Mouse (Mus musculus): Measurements from ENCODE around the gene Prmt7. TPM values are rescaled to one million over a fixed set of nuclear protein-coding genes. Genes with fewer than 3 reads are reported as not detected.

The Prmt7 gene
- polyA plus RNA-seq, 1 experiment from 2014 or later, result 41.8 TPM

DNA sequence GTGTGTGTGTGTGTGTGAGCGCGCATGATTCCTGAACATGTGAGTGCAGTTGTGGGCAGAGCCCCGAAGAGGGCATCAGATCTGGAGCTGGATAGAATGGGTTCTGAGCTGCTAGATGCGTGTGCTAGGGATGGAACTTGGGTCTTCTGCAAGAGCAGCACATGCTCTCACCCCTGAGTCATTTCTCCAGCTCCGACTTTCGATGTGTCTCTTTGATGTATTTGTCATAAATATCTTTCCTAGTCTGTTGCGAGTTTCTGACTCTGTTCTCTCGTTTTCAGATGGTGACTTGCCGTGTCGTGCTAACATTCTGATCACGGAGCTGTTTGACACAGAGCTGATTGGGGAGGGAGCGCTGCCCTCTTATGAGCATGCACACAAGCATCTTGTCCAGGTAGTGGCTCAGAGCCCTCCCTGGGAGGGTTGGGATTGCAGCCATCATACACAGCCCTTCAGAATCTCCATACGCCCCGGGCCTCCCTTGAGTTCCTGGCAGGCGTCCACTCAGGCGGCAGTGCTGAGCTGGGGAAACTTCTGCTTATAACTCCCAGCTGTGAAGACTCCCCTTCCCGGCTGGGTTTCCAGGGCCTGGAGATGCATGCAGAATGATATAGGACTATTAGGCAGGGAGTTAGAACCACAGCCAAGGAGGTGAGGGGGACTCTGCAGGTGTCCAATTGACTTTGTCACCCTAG is 24.0 kb downstream of the Prmt7 start:
- no peaks in the 10 kb centered on the region for H3K27me3 ChIP-seq (ENCODE audit: control insufficient read depth, insufficient read depth, low read length)
- 86% methylated on average over 17 of the region's 17 CpGs for WGBS (ENCODE audit: insufficient replicate concordance)
- no peaks in the 10 kb centered on the region for H3K9me3 ChIP-seq (replicated peaks; ENCODE audit: control insufficient read depth, low read length)
- no peak overlapping the region for H3K9ac ChIP-seq (ENCODE audit: low read depth, low read length)
- H3K4me1 ChIP-seq (ENCODE audit: control insufficient read depth, insufficient read depth, low read length), result no peaks in the 10 kb centered on the region
- no peak overlapping the region for H3K4me2 ChIP-seq
- no peak overlapping the region for H3K27ac ChIP-seq (ENCODE audit: low read depth, low read length)
- no peak overlapping the region for H3K4me3 ChIP-seq (ENCODE audit: low read depth, low read length)
- peaks cover 26% of the 10 kb centered on the region for H3K36me3 ChIP-seq (ENCODE audit: control insufficient read depth, insufficient read depth, low read length)
- ATAC-seq (replicated peaks; ENCODE audit: insufficient number of reproducible peaks, low FRiP score, low TSS enrichment), result no peak

- Histone ChIP-seq H3K9ac (ENCODE audit: low read depth, low read length) (no peak overlapping the region), H3K4me3 (ENCODE audit: low read depth, low read length) (no peak overlapping the region), H3K36me3 (ENCODE audit: control insufficient read depth, insufficient read depth, low read length) (peaks cover 28% of the 10 kb centered on the region), H3K4me1 (ENCODE audit: control insufficient read depth, insufficient read depth, low read length) (no peaks in the 10 kb centered on the region), H3K27ac (ENCODE audit: low read depth, low read length) (no peak overlapping the region), H3K4me2 (no peak overlapping the region), H3K27me3 (ENCODE audit: control insufficient read depth, insufficient read depth, low read length) (no peaks in the 10 kb centered on the region), H3K9me3 (replicated peaks; ENCODE audit: control insufficient read depth, low read length) (no peaks in the 10 kb centered on the region)
- ATAC-seq (replicated peaks; ENCODE audit: insufficient number of reproducible peaks, low FRiP score, low TSS enrichment), result no peak
- 91% methylated on average over 5 of the region's 5 CpGs for WGBS (ENCODE audit: insufficient replicate concordance)
These were observed 26.4 kb downstream of the Prmt7 start for GRCm38 (mm10) chr8:106237106-106237505.

DNA sequence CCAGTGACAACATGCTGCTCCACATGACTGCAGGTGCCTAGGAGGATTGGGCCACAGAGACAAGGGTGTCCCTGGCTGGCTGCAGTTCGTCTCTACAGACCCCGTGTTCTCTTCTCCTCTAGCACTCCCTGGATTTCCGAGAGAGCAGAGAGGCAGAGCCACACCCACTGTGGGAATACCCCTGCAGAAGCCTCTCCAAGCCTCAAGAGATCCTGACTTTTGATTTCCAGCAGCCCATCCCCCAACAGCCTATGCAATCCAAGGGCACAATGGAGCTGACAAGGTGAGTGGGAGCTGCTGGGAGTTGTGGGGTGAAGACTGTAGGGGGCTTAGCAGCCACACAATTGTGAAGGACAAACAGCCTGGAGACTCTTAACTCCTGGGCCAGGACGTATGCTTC is 39.5 kb downstream of the Prmt7 start:
- Histone ChIP-seq H3K4me3 (ENCODE audit: low read depth, low read length) (no peak overlapping the region), H3K27ac (ENCODE audit: low read depth, low read length) (no peak overlapping the region), H3K27me3 (ENCODE audit: control insufficient read depth, insufficient read depth, low read length) (no peaks in the 10 kb centered on the region), H3K4me2 (no peak overlapping the region), H3K9me3 (replicated peaks; ENCODE audit: control insufficient read depth, low read length) (no peaks in the 10 kb centered on the region), H3K9ac (ENCODE audit: low read depth, low read length) (peak overlapping the region; percentile 46; the same call in 1 of the 2 replicates), H3K4me1 (ENCODE audit: control insufficient read depth, insufficient read depth, low read length) (peaks cover 4% of the 10 kb centered on the region; the same call in 1 of the 2 replicates), H3K36me3 (ENCODE audit: control insufficient read depth, insufficient read depth, low read length) (peaks cover 32% of the 10 kb centered on the region)
- ATAC-seq (replicated peaks; ENCODE audit: insufficient number of reproducible peaks, low FRiP score, low TSS enrichment), result no peak
- 66% methylated on average over 4 of the region's 4 CpGs for WGBS (ENCODE audit: insufficient replicate concordance)

DNA sequence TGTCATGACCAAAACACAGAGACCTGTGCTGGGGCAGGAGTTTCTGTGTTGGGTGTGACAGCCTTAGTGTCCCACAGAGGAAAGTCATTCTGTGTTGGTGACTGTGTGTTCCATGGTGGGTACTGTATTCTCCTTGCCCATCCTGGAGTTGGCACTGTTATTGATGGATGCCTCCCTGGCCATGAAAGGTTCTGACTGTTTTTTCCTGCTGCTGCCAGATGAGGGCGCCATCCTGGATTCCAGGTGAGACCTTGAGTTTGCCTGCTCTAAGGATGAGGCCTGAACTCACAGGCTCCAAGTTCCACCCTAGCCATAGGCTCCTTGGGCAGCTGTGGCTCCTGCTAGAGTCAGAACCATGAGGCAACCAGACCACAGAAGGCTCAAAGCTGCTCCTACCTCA is 47.4 kb downstream of the Prmt7 start:
- ATAC-seq (replicated peaks; ENCODE audit: insufficient number of reproducible peaks, low FRiP score, low TSS enrichment), result no peak
- Histone ChIP-seq H3K4me2 (no peak overlapping the region), H3K9ac (ENCODE audit: low read depth, low read length) (no peak overlapping the region), H3K27me3 (ENCODE audit: control insufficient read depth, insufficient read depth, low read length) (no peaks in the 10 kb centered on the region), H3K36me3 (ENCODE audit: control insufficient read depth, insufficient read depth, low read length) (peaks cover 5% of the 10 kb centered on the region; the same call in 1 of the 2 replicates), H3K27ac (ENCODE audit: low read depth, low read length) (no peak overlapping the region), H3K9me3 (replicated peaks; ENCODE audit: control insufficient read depth, low read length) (no peaks in the 10 kb centered on the region), H3K4me3 (ENCODE audit: low read depth, low read length) (no peak overlapping the region), H3K4me1 (ENCODE audit: control insufficient read depth, insufficient read depth, low read length) (peaks cover 23% of the 10 kb centered on the region)
- 26% methylated on average over 1 of the region's 1 CpGs for WGBS (ENCODE audit: insufficient replicate concordance)

DNA sequence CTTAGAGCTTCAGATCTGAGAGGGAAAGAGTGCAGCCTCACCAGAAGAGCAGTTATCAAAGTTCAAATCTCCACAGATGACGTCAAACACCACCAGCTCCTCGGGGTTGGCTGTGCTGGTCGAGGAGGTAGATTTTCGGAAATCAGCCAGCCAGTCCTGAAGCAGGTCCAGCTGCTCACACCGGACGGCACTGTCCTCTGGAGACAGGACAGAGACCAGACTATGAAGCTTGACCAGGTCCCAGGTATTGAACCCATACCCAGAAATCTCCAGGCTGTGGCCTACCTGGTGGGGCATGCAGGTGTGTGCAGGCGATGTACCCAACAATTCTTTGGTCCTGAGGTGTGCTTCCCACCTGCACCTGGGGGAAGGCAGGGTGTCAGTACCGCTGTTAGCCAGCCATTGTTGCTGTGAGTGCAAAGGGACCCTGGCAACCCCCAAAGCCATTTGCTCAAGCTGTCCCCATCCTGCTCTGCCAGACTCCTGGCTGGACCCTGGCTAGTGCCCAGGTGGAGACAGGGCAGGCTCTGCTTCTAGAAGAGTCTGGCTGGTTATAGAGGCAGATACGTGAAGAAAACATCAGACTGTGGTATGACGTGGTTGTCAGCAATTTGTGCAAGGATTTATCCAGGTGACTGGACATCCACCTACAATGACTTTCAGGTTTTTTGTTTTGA is 49.0 kb downstream of the Prmt7 start:
- H3K27me3 ChIP-seq (ENCODE audit: control insufficient read depth, insufficient read depth, low read length), result no peaks in the 10 kb centered on the region
- H3K27ac ChIP-seq (ENCODE audit: low read depth, low read length), result no peak overlapping the region
- H3K4me1 ChIP-seq (ENCODE audit: control insufficient read depth, insufficient read depth, low read length), result peaks cover 23% of the 10 kb centered on the region
- no peaks in the 10 kb centered on the region for H3K9me3 ChIP-seq (replicated peaks; ENCODE audit: control insufficient read depth, low read length)
- no peak overlapping the region for H3K9ac ChIP-seq (ENCODE audit: low read depth, low read length)
- H3K36me3 ChIP-seq (ENCODE audit: control insufficient read depth, insufficient read depth, low read length), result no peaks in the 10 kb centered on the region
- ATAC-seq (replicated peaks; ENCODE audit: insufficient number of reproducible peaks, low FRiP score, low TSS enrichment), result no peak
- WGBS (ENCODE audit: insufficient replicate concordance), result 85% methylated on average over 10 of the region's 10 CpGs
- H3K4me2 ChIP-seq, result no peak overlapping the region
- H3K4me3 ChIP-seq (ENCODE audit: low read depth, low read length), result no peak overlapping the region

GRCm38 (mm10) chr8:106260894-106261293 is 50.2 kb downstream of the Prmt7 start:
- Histone ChIP-seq H3K27me3 (ENCODE audit: control insufficient read depth, insufficient read depth, low read length) (no peaks in the 10 kb centered on the region), H3K36me3 (ENCODE audit: control insufficient read depth, insufficient read depth, low read length) (no peaks in the 10 kb centered on the region), H3K4me2 (no peak overlapping the region), H3K4me3 (ENCODE audit: low read depth, low read length) (no peak overlapping the region), H3K4me1 (ENCODE audit: control insufficient read depth, insufficient read depth, low read length) (peaks cover 23% of the 10 kb centered on the region), H3K27ac (ENCODE audit: low read depth, low read length) (no peak overlapping the region), H3K9me3 (replicated peaks; ENCODE audit: control insufficient read depth, low read length) (no peaks in the 10 kb centered on the region), H3K9ac (ENCODE audit: low read depth, low read length) (no peak overlapping the region)
- ATAC-seq (replicated peaks; ENCODE audit: insufficient number of reproducible peaks, low FRiP score, low TSS enrichment), result no peak
- WGBS (ENCODE audit: insufficient replicate concordance), result 84% methylated on average over 4 of the region's 4 CpGs

DNA sequence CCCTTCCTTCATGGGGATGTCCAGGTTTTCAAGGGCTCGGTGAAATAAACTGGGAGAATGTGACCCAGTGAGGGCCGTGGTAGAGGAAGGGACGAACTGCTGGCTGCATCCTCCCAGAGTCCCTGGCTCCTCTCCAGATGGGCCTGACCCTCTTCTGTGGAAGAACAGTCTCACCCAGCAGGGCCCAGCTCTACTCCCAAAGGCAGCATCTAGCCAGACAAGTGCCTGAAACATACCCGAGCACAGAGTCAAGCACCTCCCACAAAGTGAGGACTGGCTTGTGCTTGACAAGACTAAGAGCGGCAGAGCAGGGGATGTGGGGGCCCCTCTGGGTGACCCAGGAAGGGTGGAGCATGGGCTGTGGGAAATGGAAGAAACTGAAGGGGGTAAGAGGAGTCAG is 51.6 kb downstream of the Prmt7 start:
- no peak for ATAC-seq (replicated peaks; ENCODE audit: insufficient number of reproducible peaks, low FRiP score, low TSS enrichment)
- Histone ChIP-seq H3K4me1 (ENCODE audit: control insufficient read depth, insufficient read depth, low read length) (peaks cover 16% of the 10 kb centered on the region), H3K9me3 (replicated peaks; ENCODE audit: control insufficient read depth, low read length) (no peaks in the 10 kb centered on the region), H3K4me2 (no peak overlapping the region), H3K9ac (ENCODE audit: low read depth, low read length) (no peak overlapping the region), H3K4me3 (ENCODE audit: low read depth, low read length) (no peak overlapping the region), H3K27me3 (ENCODE audit: control insufficient read depth, insufficient read depth, low read length) (no peaks in the 10 kb centered on the region), H3K36me3 (ENCODE audit: control insufficient read depth, insufficient read depth, low read length) (no peaks in the 10 kb centered on the region), H3K27ac (ENCODE audit: low read depth, low read length) (peak overlapping the region; percentile 50)
- 50% methylated on average over 5 of the region's 5 CpGs for WGBS (ENCODE audit: insufficient replicate concordance)

- ATAC-seq (replicated peaks; ENCODE audit: insufficient number of reproducible peaks, low FRiP score, low TSS enrichment), result no peak
- Histone ChIP-seq H3K9ac (ENCODE audit: low read depth, low read length) (no peak overlapping the region), H3K4me3 (ENCODE audit: low read depth, low read length) (no peak overlapping the region), H3K27ac (ENCODE audit: low read depth, low read length) (no peak overlapping the region), H3K9me3 (replicated peaks; ENCODE audit: control insufficient read depth, low read length) (no peaks in the 10 kb centered on the region), H3K36me3 (ENCODE audit: control insufficient read depth, insufficient read depth, low read length) (no peaks in the 10 kb centered on the region), H3K4me1 (ENCODE audit: control insufficient read depth, insufficient read depth, low read length) (peaks cover 15% of the 10 kb centered on the region), H3K4me2 (no peak overlapping the region), H3K27me3 (ENCODE audit: control insufficient read depth, insufficient read depth, low read length) (no peaks in the 10 kb centered on the region)
- 86% methylated on average over 4 of the region's 4 CpGs for WGBS (ENCODE audit: insufficient replicate concordance)
These were observed 53.2 kb downstream of the Prmt7 start for GRCm38 (mm10) chr8:106263928-106264327.

DNA sequence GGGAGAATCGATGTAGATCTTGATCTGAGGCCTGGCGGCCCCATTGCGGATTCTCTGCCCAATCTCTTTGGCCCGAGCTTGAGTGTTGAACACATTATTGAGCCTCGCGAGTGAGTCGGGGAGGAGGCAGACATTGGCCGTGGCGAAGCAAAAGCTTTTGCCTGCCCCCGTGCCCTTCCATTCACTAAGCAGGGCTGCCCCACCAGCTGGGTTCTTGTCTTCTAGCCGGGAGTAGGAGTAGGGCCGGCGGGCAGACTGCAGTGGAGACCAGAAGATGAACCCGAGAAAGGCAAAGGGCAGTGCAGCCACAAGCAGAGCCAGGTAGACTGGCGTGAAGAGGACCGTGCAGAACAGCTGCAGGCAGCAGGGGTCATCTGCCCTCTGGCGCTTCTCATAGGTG is 54.7 kb downstream of the Prmt7 start:
- Histone ChIP-seq H3K4me1 (ENCODE audit: control insufficient read depth, insufficient read depth, low read length) (peaks cover 22% of the 10 kb centered on the region), H3K9ac (ENCODE audit: low read depth, low read length) (no peak overlapping the region), H3K36me3 (ENCODE audit: control insufficient read depth, insufficient read depth, low read length) (no peaks in the 10 kb centered on the region), H3K4me2 (no peak overlapping the region), H3K9me3 (replicated peaks; ENCODE audit: control insufficient read depth, low read length) (no peaks in the 10 kb centered on the region), H3K27me3 (ENCODE audit: control insufficient read depth, insufficient read depth, low read length) (no peaks in the 10 kb centered on the region), H3K4me3 (ENCODE audit: low read depth, low read length) (no peak overlapping the region), H3K27ac (ENCODE audit: low read depth, low read length) (no peak overlapping the region)
- no peak for ATAC-seq (replicated peaks; ENCODE audit: insufficient number of reproducible peaks, low FRiP score, low TSS enrichment)
- WGBS (ENCODE audit: insufficient replicate concordance), result 87% methylated on average over 17 of the region's 17 CpGs
